Mouse (Mus musculus) embryonic stem cell, embryonic (primary cell): ENCODE results near the gene Olfr1231.

ENCODE experiments used
- CTCF ChIA-PET, 4 experiments: fragments of 300-600 bp in 2 of 4; fragments of 350-600 bp in 2 of 4; sonication (Branson Sonifier 250); formaldehyde crosslinking; loops; one replicate each; lab custom pipeline; 2022; ENCODE audit warnings: inconsistent platforms in 2 of 4; lab: Charles Lee
- POLR2A ChIA-PET, 4 experiments: fragments of 300-600 bp in 2 of 4; fragments of 350-600 bp in 2 of 4; sonication (Branson Sonifier 250); formaldehyde crosslinking; loops; one replicate each; lab custom pipeline; 2022; ENCODE audit warnings: antibody characterized with exemption in 4 of 4, inconsistent platforms in 1 of 4; lab: Charles Lee

Olfr1231 gene

GRCm38 (mm10) chr2:89306974-89307373 is at the start of gene Olfr1231:
Olfr1231 (minus strand) TSS chr2:89307074.
- ChIA-PET POLR2A (no interaction called here), CTCF (no interaction called here)

DNA sequence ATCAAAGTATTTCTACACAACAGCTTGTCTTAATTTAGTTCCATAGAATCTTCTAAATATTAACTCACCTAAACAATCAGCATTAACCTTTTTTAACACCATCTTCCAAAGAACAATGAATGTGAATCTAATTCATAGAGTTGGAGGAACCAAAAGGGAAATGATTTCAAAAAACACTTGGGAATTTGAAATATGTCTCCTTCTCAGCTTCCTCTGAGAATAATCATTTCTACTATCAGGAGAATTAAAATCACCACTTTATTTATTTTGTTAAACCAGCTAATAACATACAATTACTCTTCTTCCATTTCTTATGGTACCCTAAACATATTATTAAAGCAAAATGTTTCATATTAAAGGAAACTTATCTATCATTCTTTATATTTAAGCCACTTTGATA is 35.4 kb upstream of the Olfr1231 start, which contains the start of gene Olfr1233:
Olfr1233 (minus strand) TSS at position 101 of the 400 bp plus-strand sequence.
- ChIA-PET POLR2A (no interaction called here), CTCF (no interaction called here)

DNA sequence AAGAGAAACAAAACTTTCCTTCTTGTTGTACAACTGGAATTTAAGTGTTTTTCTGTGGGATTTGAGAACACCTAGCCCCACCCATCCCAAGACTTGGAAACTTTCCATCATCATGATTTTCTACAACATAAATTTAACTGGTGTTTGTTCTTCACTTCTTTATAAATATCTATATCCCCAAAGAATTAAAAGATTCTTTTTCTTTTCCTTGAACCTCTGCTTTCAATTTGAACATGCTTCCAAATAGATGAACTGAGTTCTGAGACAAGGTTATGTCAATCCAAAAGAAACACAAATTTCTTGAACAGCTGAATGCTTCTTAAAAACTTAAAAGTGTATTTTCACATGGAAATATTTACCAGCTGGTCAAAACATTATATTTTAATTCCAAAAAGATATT is 22.7 kb upstream of the Olfr1231 start, which contains the start of gene Olfr1232:
Olfr1232 (minus strand) TSS at position 101 of the 400 bp plus-strand sequence.
- CTCF ChIA-PET, result no interaction called here
- POLR2A ChIA-PET, result no interaction called here

- ChIA-PET POLR2A (no interaction called here), CTCF (no interaction called here)
Observed at GRCm38 (mm10) chr2:89297168-89297567, 9.7 kb downstream of the Olfr1231 start, which contains the start of gene Olfr1230. Olfr1230 (minus strand) TSS chr2:89297268.

DNA sequence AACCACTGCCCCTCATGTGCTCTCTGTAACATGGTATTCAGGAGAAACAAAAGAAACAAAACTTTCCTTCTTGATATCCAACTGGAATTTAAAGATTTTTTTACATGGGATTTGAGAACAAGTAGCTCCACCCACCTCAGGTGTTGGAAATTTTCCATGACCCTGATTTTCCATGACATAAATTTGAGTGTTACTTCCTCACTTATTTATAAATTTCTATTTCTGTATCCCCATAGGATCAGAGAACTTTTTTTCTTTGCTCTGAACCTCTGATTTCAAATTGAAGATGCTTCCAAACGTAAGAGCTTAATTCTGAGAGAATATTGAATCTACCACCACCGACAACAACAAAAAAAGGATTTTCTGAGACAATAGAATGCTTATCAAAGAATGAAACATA is 19.0 kb downstream of the Olfr1231 start, which contains the start of gene Olfr1229:
Olfr1229 (minus strand) TSS at position 101 of the 400 bp plus-strand sequence.
- CTCF ChIA-PET, result interaction anchor here in 1 of 4 experiments (0.6 kb wide), 1 partner anchor 38 kb away, joined by 3 read pairs; no protein-coding TSS in a partner anchor
- POLR2A ChIA-PET, result no interaction called here

- ChIA-PET CTCF (no interaction called here), POLR2A (interaction anchor here in 1 of 4 experiments (0.6 kb wide), 1 partner anchor 53 kb away, joined by 3 read pairs; no protein-coding TSS in a partner anchor)
Observed at GRCm38 (mm10) chr2:89253962-89254361, 52.9 kb downstream of the Olfr1231 start, which contains the start of gene Olfr1228. Olfr1228 (minus strand) TSS chr2:89254062.
